Mouse (Mus musculus): Measurements from ENCODE around the gene Prkcd. TPM values are rescaled to one million over a fixed set of nuclear protein-coding genes. Genes with fewer than 3 reads are reported as not detected.

The Prkcd gene
- polyA plus RNA-seq, 1 experiment = 14.5 TPM

- no peak for TF ChIP-seq GATA1 (IDR thresholded peaks at IDR 0.05; ENCODE audit: low read length)
Observed at GRCm38 (mm10) chr14:30644026-30644425, 18.0 kb upstream of the Prkcd start.

- no peak for TF ChIP-seq GATA1 (IDR thresholded peaks at IDR 0.05; ENCODE audit: low read length)
Observed at GRCm38 (mm10) chr14:30641748-30642147, 15.7 kb upstream of the Prkcd start.

- no peak for TF ChIP-seq GATA1 (IDR thresholded peaks at IDR 0.05; ENCODE audit: low read length)
Observed at GRCm38 (mm10) chr14:30638686-30639085, 12.7 kb upstream of the Prkcd start.

DNA sequence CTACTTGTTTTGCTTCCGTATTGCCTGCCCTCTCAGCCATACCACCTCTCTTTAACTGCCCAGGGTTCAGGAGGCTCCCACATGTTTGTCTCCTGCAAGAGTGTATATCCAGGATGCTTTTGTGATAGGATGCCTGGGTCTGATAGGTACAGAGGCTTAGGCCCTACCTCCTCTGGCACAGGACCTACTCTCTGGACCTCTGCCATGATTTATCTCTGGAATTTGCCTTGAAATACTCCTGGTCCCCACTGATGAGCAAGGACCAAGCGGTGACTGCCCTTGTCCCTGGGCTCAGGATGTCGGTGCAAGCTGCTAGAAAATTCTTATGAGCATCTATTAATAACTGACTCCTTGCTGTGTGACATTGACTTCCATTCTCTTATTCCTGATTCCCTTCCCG is 12.0 kb upstream of the Prkcd start:
- no peak for TF ChIP-seq GATA1 (IDR thresholded peaks at IDR 0.05; ENCODE audit: low read length)

GRCm38 (mm10) chr14:30637087-30637486 is 11.1 kb upstream of the Prkcd start:
- TF ChIP-seq GATA1 (IDR thresholded peaks at IDR 0.05; ENCODE audit: low read length) = no peak

DNA sequence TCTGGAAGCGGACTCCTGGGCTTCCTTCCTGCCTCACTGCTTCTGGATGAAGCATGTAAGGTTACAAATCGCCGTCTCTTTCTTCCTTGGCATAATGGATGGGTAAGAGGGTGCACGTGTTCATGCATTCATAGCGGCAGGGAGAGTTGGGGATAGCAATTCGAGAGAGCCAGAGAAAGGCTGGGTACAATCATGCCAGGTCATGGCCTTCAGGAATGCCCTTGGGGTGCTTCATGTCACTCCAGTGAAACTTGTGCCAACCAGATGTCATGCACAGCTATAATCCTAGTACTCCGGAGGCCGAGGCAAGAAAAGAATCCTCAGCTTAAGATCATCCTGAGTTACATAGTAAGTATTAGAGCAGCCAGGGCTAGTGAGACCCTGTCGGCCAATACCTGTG is 10.5 kb upstream of the Prkcd start:
- no peak for TF ChIP-seq GATA1 (IDR thresholded peaks at IDR 0.05; ENCODE audit: low read length)

- no peak for TF ChIP-seq GATA1 (IDR thresholded peaks at IDR 0.05; ENCODE audit: low read length)
Observed at GRCm38 (mm10) chr14:30635219-30635910, 9.4 kb upstream of the Prkcd start.

GRCm38 (mm10) chr14:30634418-30634817 is 8.4 kb upstream of the Prkcd start:
- TF ChIP-seq GATA1 (IDR thresholded peaks at IDR 0.05; ENCODE audit: low read length) = no peak

- TF ChIP-seq GATA1 (IDR thresholded peaks at IDR 0.05; ENCODE audit: low read length) = no peak
Observed at GRCm38 (mm10) chr14:30633708-30634107, 7.7 kb upstream of the Prkcd start.

DNA sequence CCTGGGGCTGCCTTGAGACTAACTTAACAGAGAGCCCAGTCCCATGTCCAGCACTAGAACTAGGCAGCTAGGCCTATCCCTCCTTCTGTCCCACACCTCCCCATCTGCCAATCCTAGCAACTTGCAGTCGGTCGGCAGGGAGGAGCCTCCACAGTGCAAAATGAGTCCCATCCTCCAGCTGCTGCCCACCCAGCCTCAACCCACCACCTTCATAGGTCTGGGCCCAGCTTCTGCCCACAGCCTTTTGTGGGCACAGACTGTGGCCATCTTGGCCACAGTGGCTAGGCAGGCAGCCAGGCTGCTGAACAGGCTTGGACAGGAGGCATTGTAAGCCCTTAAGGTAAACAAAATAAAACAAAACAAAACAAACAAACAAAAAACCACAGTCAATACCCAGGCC is 5.8 kb upstream of the Prkcd start:
- TF ChIP-seq GATA1 (IDR thresholded peaks at IDR 0.05; ENCODE audit: low read length) = no peak

- TF ChIP-seq GATA1 (IDR thresholded peaks at IDR 0.05; ENCODE audit: low read length) = no peak
Observed at GRCm38 (mm10) chr14:30630811-30631576, 5.0 kb upstream of the Prkcd start.

DNA sequence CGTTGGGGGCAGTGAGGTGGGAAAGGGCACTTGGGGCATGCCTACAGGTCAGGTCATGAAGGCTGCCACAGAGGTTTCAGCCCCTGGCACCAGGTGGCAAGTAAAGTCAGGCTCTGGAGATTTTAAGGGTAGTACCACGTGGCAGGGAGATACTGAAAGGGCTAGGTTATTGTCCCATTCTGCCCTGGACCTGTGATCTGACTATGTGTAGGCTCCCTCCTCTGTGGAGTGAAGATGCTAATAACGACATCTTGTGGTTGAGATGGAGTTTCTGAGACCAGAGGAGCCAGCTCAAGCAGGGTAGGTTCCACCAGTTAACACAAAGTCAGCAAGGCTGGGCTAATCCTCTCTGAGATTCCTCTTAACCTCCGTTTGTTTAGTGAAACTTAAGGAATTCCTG is 3.8 kb upstream of the Prkcd start:
- no peak for TF ChIP-seq GATA1 (IDR thresholded peaks at IDR 0.05; ENCODE audit: low read length)

- no peak for TF ChIP-seq GATA1 (IDR thresholded peaks at IDR 0.05; ENCODE audit: low read length)
Observed at GRCm38 (mm10) chr14:30628235-30628634, 2.2 kb upstream of the Prkcd start.

- no peak for TF ChIP-seq GATA1 (IDR thresholded peaks at IDR 0.05; ENCODE audit: low read length)
Observed at GRCm38 (mm10) chr14:30626756-30627742, 1.0 kb upstream of the Prkcd start.

DNA sequence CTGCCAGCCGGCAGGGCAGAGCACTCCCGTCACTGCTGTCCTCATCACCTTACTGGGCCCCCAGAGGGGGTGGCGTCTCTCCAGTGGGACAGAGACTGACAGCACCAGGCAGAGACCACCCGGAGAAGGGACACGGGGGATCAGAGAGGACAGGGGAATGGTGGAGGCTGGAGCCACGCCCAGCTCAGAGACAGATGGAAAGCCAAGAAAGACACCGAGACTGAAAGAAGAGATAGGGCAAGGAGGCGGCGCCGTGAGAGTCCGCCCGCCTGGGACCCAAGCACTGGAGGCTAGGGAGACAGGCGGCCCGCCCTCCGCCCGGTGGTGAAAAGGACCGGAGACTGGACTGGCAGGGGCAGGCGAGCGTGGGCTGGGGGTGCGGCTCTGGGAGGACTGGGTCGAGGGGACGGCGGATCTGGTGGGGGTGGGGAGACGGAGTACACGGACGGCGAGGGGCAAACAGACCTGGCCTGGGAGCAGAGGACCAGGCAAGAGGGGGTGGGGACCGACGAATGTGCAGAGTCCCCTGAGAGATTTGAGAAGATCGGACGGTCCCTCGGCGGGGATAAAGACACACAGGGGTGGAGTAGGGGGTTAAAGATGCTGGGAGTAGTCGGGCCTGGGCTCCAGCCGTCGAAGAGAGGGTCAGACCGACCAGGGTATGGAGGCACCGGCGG is 741 bp downstream of the Prkcd start:
- TF ChIP-seq GATA1 (IDR thresholded peaks at IDR 0.05; ENCODE audit: low read length) = no peak

Measured in G1E-ER4 (cell line).